In genomic region chr16:60266367-60267351, GRCm38 (mm10) we compare ENCODE assay signal across 18 mouse cellular contexts.
DNase-seq lines count a peak whose midpoint lies in the region; ATAC-seq and TF ChIP-seq lines count a peak whose summit lies in the region.
"Had no signal": no experiment of that assay in that cellular context is flagged by ENCODE, and none has a peak within 500 bp of the region (broad histone marks: within the 10 kb centered on the region; RNA-seq: fewer than 3 reads in every experiment).

No protein-coding gene starts in this region.

- ATAC-seq in hindbrain, embryonic 11.5 days (ENCODE audit: low FRiP score): 0 out of 2 replicates have a peak, but pooled peaks have one; percentile 40
- ATAC-seq in hindbrain, embryonic 16.5 days: no peak
- ATAC-seq in hindbrain, embryonic 14.5 days (ENCODE audit: low FRiP score): 0 out of 2 replicates have a peak, but pooled peaks have one; percentile 46
- ATAC-seq in midbrain, postnatal 0 days (ENCODE audit: low FRiP score): peak; percentile 47; the same call in 1 of the 2 replicates
- ATAC-seq: intestine, postnatal 0 days had no signal

- H3K4me3 ChIP-seq in hindbrain, embryonic 11.5 days (ENCODE audit: low read depth, low read length): no peak overlapping the region
- H3K4me3 ChIP-seq in hindbrain, embryonic 16.5 days (ENCODE audit: low read length): no peak overlapping the region
- no peak overlapping the region for H3K4me3 ChIP-seq in hindbrain, embryonic 14.5 days (replicated peaks; ENCODE audit: low read length)
- H3K4me3 ChIP-seq in midbrain, postnatal 0 days (ENCODE audit: low read depth, low read length): no peak overlapping the region
- H3K4me3 ChIP-seq: embryonic facial prominence, embryonic 13.5 days; heart, embryonic 12.5 days; limb, embryonic 10.5 days; myocyte had no signal

- no peak for TF ChIP-seq CTCF in midbrain, postnatal 0 days (IDR thresholded peaks at IDR 0.05)

- H3K4me1 ChIP-seq in hindbrain, embryonic 11.5 days (replicated peaks; ENCODE audit: control insufficient read depth, insufficient read depth, low read length): no peaks in the 10 kb centered on the region
- no peaks in the 10 kb centered on the region for H3K4me1 ChIP-seq in hindbrain, embryonic 16.5 days (ENCODE audit: control insufficient read depth, insufficient read depth, low read depth, low read length)
- H3K4me1 ChIP-seq in hindbrain, embryonic 14.5 days (replicated peaks; ENCODE audit: control insufficient read depth, insufficient read depth, low read length): no peaks in the 10 kb centered on the region
- no peaks in the 10 kb centered on the region for H3K4me1 ChIP-seq in midbrain, postnatal 0 days (ENCODE audit: insufficient read depth, low read length)
- H3K4me1 ChIP-seq: embryonic facial prominence, embryonic 13.5 days; heart, embryonic 12.5 days; limb, embryonic 10.5 days had no signal

- H3K27me3 ChIP-seq in hindbrain, embryonic 11.5 days (ENCODE audit: control insufficient read depth, insufficient read depth, low read length): no peaks in the 10 kb centered on the region
- H3K27me3 ChIP-seq in hindbrain, embryonic 16.5 days (replicated peaks; ENCODE audit: control insufficient read depth, insufficient read depth, low read length): no peaks in the 10 kb centered on the region
- no peaks in the 10 kb centered on the region for H3K27me3 ChIP-seq in hindbrain, embryonic 14.5 days (ENCODE audit: control insufficient read depth, insufficient read depth, low read length)
- no peaks in the 10 kb centered on the region for H3K27me3 ChIP-seq in midbrain, postnatal 0 days (ENCODE audit: insufficient read depth, low read length)
- H3K27me3 ChIP-seq: embryonic facial prominence, embryonic 13.5 days; heart, embryonic 12.5 days had no signal

- H3K36me3 ChIP-seq in hindbrain, embryonic 11.5 days (ENCODE audit: control insufficient read depth, insufficient read depth, low read length): no peaks in the 10 kb centered on the region
- H3K36me3 ChIP-seq in hindbrain, embryonic 16.5 days (ENCODE audit: control insufficient read depth, insufficient read depth, low read length): no peaks in the 10 kb centered on the region
- H3K36me3 ChIP-seq in hindbrain, embryonic 14.5 days (replicated peaks; ENCODE audit: control insufficient read depth, insufficient read depth): no peaks in the 10 kb centered on the region
- no peaks in the 10 kb centered on the region for H3K36me3 ChIP-seq in midbrain, postnatal 0 days (ENCODE audit: insufficient read depth, low read length)
- H3K36me3 ChIP-seq: embryonic facial prominence, embryonic 13.5 days; heart, embryonic 12.5 days; limb, embryonic 10.5 days had no signal

- H3K4me2 ChIP-seq in hindbrain, embryonic 11.5 days (replicated peaks; ENCODE audit: low read depth, low read length): no peak overlapping the region
- no peak overlapping the region for H3K4me2 ChIP-seq in hindbrain, embryonic 16.5 days (ENCODE audit: low read length)
- no peak overlapping the region for H3K4me2 ChIP-seq in hindbrain, embryonic 14.5 days (replicated peaks)
- H3K4me2 ChIP-seq in midbrain, postnatal 0 days (ENCODE audit: low read depth, low read length, poor library complexity, severe bottlenecking): no peak overlapping the region
- H3K4me2 ChIP-seq: embryonic facial prominence, embryonic 13.5 days; heart, embryonic 12.5 days; liver, embryonic 11.5 days; lung, embryonic 14.5 days had no signal

- H3K9me3 ChIP-seq in hindbrain, embryonic 11.5 days (ENCODE audit: control insufficient read depth, low read length): no peaks in the 10 kb centered on the region
- H3K9me3 ChIP-seq in hindbrain, embryonic 16.5 days (ENCODE audit: control insufficient read depth, low read length): no peaks in the 10 kb centered on the region
- H3K9me3 ChIP-seq in hindbrain, embryonic 14.5 days (ENCODE audit: control insufficient read depth, low read length): no peaks in the 10 kb centered on the region
- H3K9me3 ChIP-seq in midbrain, postnatal 0 days (ENCODE audit: low read length): no peaks in the 10 kb centered on the region
- H3K9me3 ChIP-seq: embryonic facial prominence, embryonic 13.5 days; heart, embryonic 12.5 days; limb, embryonic 10.5 days had no signal

- intact Hi-C loops in left cerebral cortex, postnatal 14 days (cut with DNase I): no loop called here

- no peak overlapping the region for H3K27ac ChIP-seq in hindbrain, embryonic 11.5 days (ENCODE audit: low read depth, low read length)
- H3K27ac ChIP-seq in hindbrain, embryonic 16.5 days (ENCODE audit: low read depth, low read length): no peak overlapping the region
- H3K27ac ChIP-seq in hindbrain, embryonic 14.5 days: no peak overlapping the region
- H3K27ac ChIP-seq in midbrain, postnatal 0 days (ENCODE audit: low read depth, low read length): no peak overlapping the region
- H3K27ac ChIP-seq: embryonic facial prominence, embryonic 13.5 days; limb, embryonic 10.5 days had no signal

- DNase-seq in hindbrain, embryonic 11.5 days (ENCODE audit: low spot score): peak; percentile 23
- DNase-seq in embryo, embryonic 10 days (ENCODE audit: low spot score): peak; percentile 9
- DNase-seq in hindbrain, embryonic 14.5 days (ENCODE audit: low spot score): no peak
- peak; percentile 21 for DNase-seq in midbrain, postnatal 0 days (ENCODE audit: low spot score)
- no peak for DNase-seq in thymus, postnatal 4 days
- no peak for DNase-seq in left cerebral cortex, postnatal 14 days (ENCODE audit: low spot score in 2 of 2)
- DNase-seq: adrenal gland, postnatal 36 days; cerebellum, postnatal 25 days; heart, postnatal 4 days; lung, embryonic 14.5 days; right cerebral cortex, adult 18-20 months had no signal

- H3K9ac ChIP-seq in hindbrain, embryonic 11.5 days (ENCODE audit: low read depth, low read length): no peak overlapping the region
- no peak overlapping the region for H3K9ac ChIP-seq in hindbrain, embryonic 16.5 days (ENCODE audit: low read depth, low read length)
- no peak overlapping the region for H3K9ac ChIP-seq in hindbrain, embryonic 14.5 days
- H3K9ac ChIP-seq in midbrain, postnatal 0 days (replicated peaks; ENCODE audit: low read length, poor library complexity, severe bottlenecking): no peak overlapping the region
- H3K9ac ChIP-seq: embryonic facial prominence, embryonic 13.5 days; heart, embryonic 12.5 days; lung, embryonic 14.5 days had no signal

- WGBS in hindbrain, embryonic 11.5 days: 64% methylated on average over 9 of the region's 9 CpGs
- 60% methylated on average over 9 of the region's 9 CpGs for whole genome bisulfite sequencing in hindbrain, embryonic 16.5 days
- 59% methylated on average over 9 of the region's 9 CpGs for WGBS in hindbrain, embryonic 14.5 days
- 54% methylated on average over 9 of the region's 9 CpGs for WGBS in midbrain, postnatal 0 days

Comparison
In these comparisons a context has a peak if more than half of its experiments do, and no peak if none do; other contexts are left out.
1. DNase-seq: peak in hindbrain, embryonic 11.5 days (single experiment), embryo, embryonic 10 days (single experiment) and midbrain, postnatal 0 days (single experiment); none in hindbrain, embryonic 14.5 days (single experiment), thymus, postnatal 4 days (single experiment) and left cerebral cortex, postnatal 14 days (0 of 2).